Mouse (Mus musculus) brown adipose tissue, adult 24 weeks (tissue): ENCODE measurements around the gene Slc22a18. TPM values are rescaled to one million over a fixed set of nuclear protein-coding genes. Genes with fewer than 3 reads are reported as not detected.

Experiments used
- H3K27ac ChIP-seq: fragments of 200-500 bp; replicated peaks from 2 replicates; pipeline ENCODE4 v1.5.1; 2012; ENCODE audit warnings: low read depth, mild to moderate bottlenecking, low read length
- H3K4me1 ChIP-seq: fragments of 200-500 bp; 2 replicates; pipeline ENCODE4 v1.6.1; 2012; ENCODE audit warnings: low read length, mixed read lengths; ENCODE audit not compliant: control insufficient read depth, insufficient read depth, insufficient read length
- H3K4me3 ChIP-seq: fragments of 200-500 bp; 2 replicates; pipeline ENCODE4 v1.5.1; 2012; ENCODE audit warnings: low read depth, mild to moderate bottlenecking, low read length, moderate library complexity; ENCODE audit not compliant: insufficient read depth
- polyA plus RNA-seq: library from polyadenylated mRNA; stranded (reverse); fragments of >200 nt; gene quantifications from 2 replicates; pipeline ENCODE4 v1.2.4, GENCODE M21; 2012; ENCODE audit not compliant: missing spikeins, insufficient read depth, insufficient read length

Slc22a18 gene
- polyA plus RNA-seq, result not detected in 2 replicates

- H3K27ac ChIP-seq, result no peak within 1 kb of the TSS
- H3K4me1 ChIP-seq, result no peaks in the 10 kb centered on the region
- peak within 1 kb of the TSS; percentile 35; the same call in 1 of the 2 replicates for H3K4me3 ChIP-seq
Observed at GRCm38 (mm10) chr7:143473347-143474101, at the start of gene Slc22a18. Gene Slc22a18, plus strand, starts transcription at chr7:143473736.

- H3K27ac ChIP-seq, result peak overlapping the region; percentile 60
- H3K4me3 ChIP-seq, result peak overlapping the region; percentile 1; the same call in 1 of the 2 replicates
- H3K4me1 ChIP-seq, result peaks cover 20% of the 10 kb centered on the region
Observed at GRCm38 (mm10) chr7:143428142-143428813, 45.3 kb upstream of the Slc22a18 start.

- peaks cover 23% of the 10 kb centered on the region for H3K4me1 ChIP-seq
- no peak overlapping the region for H3K4me3 ChIP-seq
- peak overlapping the region; percentile 60 for H3K27ac ChIP-seq
Observed at GRCm38 (mm10) chr7:143428814-143429499, 44.6 kb upstream of the Slc22a18 start.

GRCm38 (mm10) chr7:143432631-143433030 lies 40.9 kb upstream of the Slc22a18 start:
- H3K27ac ChIP-seq, result peak overlapping the region; percentile 76
- H3K4me3 ChIP-seq, result no peak overlapping the region
- H3K4me1 ChIP-seq, result peaks cover 19% of the 10 kb centered on the region

DNA sequence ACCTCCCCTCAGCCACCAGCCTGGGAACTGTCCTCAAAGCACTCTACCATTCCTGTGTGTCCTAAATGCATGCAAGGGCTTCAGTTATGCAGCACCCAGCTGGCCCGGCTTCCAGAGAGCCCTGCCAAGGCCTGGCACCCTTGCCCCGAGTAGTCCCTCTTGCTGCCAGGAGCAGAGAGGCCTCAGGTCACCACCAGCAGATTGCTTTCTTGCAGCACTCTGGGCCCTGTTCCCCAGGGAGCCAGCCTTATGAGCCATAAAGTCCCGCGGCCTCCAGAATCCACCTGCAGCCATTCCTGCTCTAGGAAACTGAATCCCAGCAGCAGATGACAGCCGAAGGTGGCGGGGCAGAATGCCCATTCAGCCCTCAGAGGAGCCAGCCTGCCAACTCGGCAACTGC lies 40.2 kb upstream of the Slc22a18 start:
- H3K4me1 ChIP-seq, result peaks cover 19% of the 10 kb centered on the region
- peak overlapping the region; percentile 66 for H3K27ac ChIP-seq
- H3K4me3 ChIP-seq, result no peak overlapping the region

DNA sequence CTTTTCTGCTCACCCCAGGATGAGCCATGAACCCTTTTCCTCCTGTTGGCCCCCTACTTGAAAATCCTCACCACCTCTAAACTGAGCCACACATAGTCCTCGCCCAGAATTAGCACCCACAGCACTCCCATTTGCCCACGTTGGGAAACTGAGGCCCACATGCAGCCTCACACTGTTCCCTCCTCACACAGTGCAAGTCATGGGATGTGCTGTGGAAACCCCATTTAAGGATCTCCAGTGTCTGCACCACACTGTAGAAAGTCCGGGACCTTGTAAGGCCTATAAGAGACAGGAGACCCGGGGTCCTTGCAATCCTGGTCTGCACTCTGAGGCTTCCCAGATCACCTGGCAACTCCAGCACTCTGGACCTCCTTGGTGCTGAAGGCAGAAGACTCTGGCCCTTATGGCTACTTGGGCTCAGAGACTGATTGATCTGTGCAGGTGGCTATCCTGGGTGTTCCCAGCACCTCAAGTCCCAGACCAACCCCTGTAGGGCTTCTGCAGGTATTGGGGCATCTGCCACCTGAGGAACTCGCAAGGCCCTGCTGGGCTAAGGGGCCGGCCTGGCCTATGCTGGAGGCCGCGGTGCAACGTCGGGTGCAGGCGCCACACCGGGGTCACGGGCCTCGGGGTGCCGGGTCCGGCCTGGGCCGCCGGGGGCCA lies 36.2 kb upstream of the Slc22a18 start:
- Histone ChIP-seq H3K4me3 (peak overlapping the region; percentile 32; the same call in 1 of the 2 replicates), H3K4me1 (peaks cover 10% of the 10 kb centered on the region), H3K27ac (no peak overlapping the region)

DNA sequence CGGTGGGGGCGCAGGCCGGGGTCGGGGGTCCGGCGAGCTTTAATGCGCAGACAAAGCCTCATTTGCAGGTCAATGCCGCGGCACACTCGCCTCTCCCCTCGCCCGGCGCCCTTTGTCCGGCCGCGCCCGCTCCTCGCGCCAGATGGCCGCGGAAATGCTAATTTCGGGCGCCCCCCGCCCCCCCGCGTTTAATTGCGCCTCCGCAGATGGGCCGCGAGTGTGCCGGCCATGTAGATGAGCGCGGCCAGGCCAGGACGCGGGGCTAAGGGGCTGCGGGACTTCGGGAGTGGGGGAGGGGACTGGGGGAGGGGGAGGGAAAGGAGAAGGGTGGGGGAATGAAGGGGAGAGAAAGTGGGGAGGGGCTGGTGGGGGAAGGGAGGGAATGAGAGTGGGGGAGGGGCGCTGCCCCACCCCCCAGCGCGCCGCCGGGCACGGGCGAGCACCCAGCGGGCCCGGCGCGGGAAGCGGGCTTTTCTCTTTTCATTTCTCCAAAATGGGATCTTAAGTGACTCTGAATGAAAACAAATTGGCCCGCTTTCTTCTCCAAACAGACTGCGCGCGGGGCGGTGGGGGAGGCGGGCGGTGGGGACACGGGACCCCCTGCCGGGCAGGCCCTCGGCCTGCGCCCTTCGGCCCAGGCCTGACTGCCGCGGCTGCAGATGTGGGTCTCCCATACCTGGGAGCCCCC lies 35.5 kb upstream of the Slc22a18 start:
- Histone ChIP-seq H3K27ac (no peak overlapping the region), H3K4me1 (peaks cover 6% of the 10 kb centered on the region), H3K4me3 (peak overlapping the region; percentile 32)

- H3K4me1 ChIP-seq, result no peaks in the 10 kb centered on the region
- no peak overlapping the region for H3K27ac ChIP-seq
- H3K4me3 ChIP-seq, result no peak overlapping the region
Observed at GRCm38 (mm10) chr7:143438965-143439364, 34.6 kb upstream of the Slc22a18 start.

DNA sequence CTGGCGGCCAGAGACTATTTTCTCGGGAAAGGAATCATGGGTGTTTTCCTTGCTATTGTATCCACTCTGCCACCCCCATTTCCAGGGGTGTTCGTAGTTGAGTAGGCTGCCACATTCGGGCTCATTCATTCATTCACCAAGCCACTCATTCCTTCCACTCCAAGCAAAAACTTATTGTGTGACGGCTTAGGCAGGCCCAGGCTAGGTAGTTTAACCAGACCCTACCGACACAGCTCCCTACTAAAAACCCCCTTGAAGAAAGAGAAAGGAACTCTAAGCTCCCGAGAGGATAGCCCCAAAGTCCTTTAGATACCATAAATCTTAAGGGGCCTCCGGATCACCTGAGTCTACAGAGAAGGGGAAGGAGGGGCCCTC lies 29.0 kb upstream of the Slc22a18 start:
- Histone ChIP-seq H3K4me3 (no peak overlapping the region), H3K4me1 (no peaks in the 10 kb centered on the region), H3K27ac (no peak overlapping the region)

GRCm38 (mm10) chr7:143444955-143445648 lies 28.4 kb upstream of the Slc22a18 start:
- Histone ChIP-seq H3K27ac (no peak overlapping the region), H3K4me1 (no peaks in the 10 kb centered on the region), H3K4me3 (peak overlapping the region; percentile 37)

GRCm38 (mm10) chr7:143445651-143446460 lies 27.7 kb upstream of the Slc22a18 start:
- Histone ChIP-seq H3K27ac (no peak overlapping the region), H3K4me3 (peak overlapping the region; percentile 37), H3K4me1 (no peaks in the 10 kb centered on the region)

- Histone ChIP-seq H3K27ac (no peak overlapping the region), H3K4me3 (no peak overlapping the region), H3K4me1 (no peaks in the 10 kb centered on the region)
Observed at GRCm38 (mm10) chr7:143447130-143447529, 26.4 kb upstream of the Slc22a18 start.

GRCm38 (mm10) chr7:143458963-143459331 lies 14.6 kb upstream of the Slc22a18 start:
- H3K27ac ChIP-seq, result no peak overlapping the region
- H3K4me3 ChIP-seq, result peak overlapping the region; percentile 68
- no peaks in the 10 kb centered on the region for H3K4me1 ChIP-seq
